Mouse (Mus musculus): ENCODE measurements around the gene Nos1ap. TPM values are rescaled to one million over a fixed set of nuclear protein-coding genes. Genes with fewer than 3 reads are reported as not detected.

Nos1ap gene
- polyA plus RNA-seq, 1 experiment from 2014 or later = 16.3 TPM

GRCm38 (mm10) chr1:170429656-170430055 is 160.0 kb downstream of the Nos1ap start:
- TF ChIP-seq CTCF (IDR thresholded peaks at IDR 0.05; ENCODE audit: low read depth) = no peak
- DNase-seq (ENCODE audit: low spot score) (no peak), ATAC-seq (replicated peaks; ENCODE audit: low FRiP score, low read depth) (no peak)
- 52% methylated on average over 6 of the region's 6 CpGs for WGBS
- H3K4me3 ChIP-seq (replicated peaks; ENCODE audit: low read depth, low read length) = no peak overlapping the region
- H3K36me3 ChIP-seq (ENCODE audit: insufficient read depth, low read length) = no peaks in the 10 kb centered on the region
- no peaks in the 10 kb centered on the region for H3K27me3 ChIP-seq (ENCODE audit: insufficient read depth, low read length)
- no peak overlapping the region for H3K9ac ChIP-seq (ENCODE audit: low read depth, low read length)
- H3K4me2 ChIP-seq (ENCODE audit: low read length) = no peak overlapping the region
- no peaks in the 10 kb centered on the region for H3K9me3 ChIP-seq (replicated peaks; ENCODE audit: low read length)
- peak overlapping the region; percentile 50 for H3K27ac ChIP-seq
- H3K4me1 ChIP-seq (replicated peaks; ENCODE audit: insufficient read depth, low read length) = peaks cover 4% of the 10 kb centered on the region

DNA sequence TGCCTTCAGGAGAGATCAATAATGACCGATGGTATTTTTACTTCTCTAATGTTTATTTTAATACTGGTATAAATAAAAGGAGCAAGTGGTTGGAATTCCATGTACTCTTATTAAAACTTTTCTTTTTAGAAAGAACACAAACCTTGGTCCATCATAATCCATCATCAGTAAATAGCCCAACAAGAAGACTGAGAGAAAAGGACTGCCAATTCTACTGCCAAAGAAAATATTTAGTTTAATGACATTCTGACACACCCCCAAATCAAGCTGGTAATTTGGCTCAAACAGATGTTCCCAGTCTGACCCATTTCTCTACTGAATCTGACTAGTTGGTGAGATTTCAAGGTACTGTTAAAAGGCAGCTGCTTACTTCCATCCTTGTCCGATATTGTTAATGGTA is 161.5 kb downstream of the Nos1ap start:
- Histone ChIP-seq H3K27ac (no peak overlapping the region), H3K4me3 (replicated peaks; ENCODE audit: low read depth, low read length) (no peak overlapping the region), H3K9me3 (replicated peaks; ENCODE audit: low read length) (no peaks in the 10 kb centered on the region), H3K4me1 (replicated peaks; ENCODE audit: insufficient read depth, low read length) (no peaks in the 10 kb centered on the region; the same call in 1 of the 2 replicates), H3K27me3 (ENCODE audit: insufficient read depth, low read length) (no peaks in the 10 kb centered on the region), H3K4me2 (ENCODE audit: low read length) (no peak overlapping the region), H3K9ac (ENCODE audit: low read depth, low read length) (no peak overlapping the region), H3K36me3 (ENCODE audit: insufficient read depth, low read length) (no peaks in the 10 kb centered on the region)
- TF ChIP-seq CTCF (IDR thresholded peaks at IDR 0.05; ENCODE audit: low read depth) = no peak
- DNase-seq (ENCODE audit: low spot score) (no peak), ATAC-seq (replicated peaks; ENCODE audit: low FRiP score, low read depth) (no peak)
- WGBS = 60% methylated on average over 2 of the region's 2 CpGs

DNA sequence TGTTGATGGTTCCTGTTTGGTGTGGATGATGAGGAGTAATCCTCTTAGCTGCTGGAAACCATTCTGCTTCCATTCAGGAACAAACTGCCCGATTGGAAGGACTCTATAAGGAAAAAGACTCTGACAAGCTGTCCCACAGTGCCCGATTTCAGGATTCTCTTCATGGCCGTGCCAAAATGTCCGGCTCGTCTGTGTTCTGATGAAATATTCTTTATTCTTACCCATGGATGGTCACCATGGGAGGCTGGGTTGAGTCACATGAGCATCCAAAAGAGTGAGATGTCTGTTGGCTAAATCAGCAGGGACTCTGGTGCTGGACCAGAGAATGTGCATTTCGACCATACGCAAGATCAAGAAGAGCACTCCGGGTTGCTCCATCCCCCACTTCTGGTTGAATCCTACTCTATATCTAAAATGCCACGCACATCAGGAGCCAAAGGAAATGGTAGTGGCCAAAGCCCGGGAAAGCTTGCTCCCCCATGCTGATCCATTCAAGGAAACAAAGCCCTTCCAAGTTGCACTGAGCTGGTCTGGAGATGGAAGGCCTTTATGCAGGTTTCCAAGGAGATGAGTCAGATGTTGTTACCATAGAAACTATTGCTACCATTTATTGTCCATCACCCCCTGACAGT is 165.3 kb downstream of the Nos1ap start:
- no peak for TF ChIP-seq CTCF (IDR thresholded peaks at IDR 0.05; ENCODE audit: low read depth)
- 86% methylated on average over 10 of the region's 10 CpGs for WGBS
- no peak for DNase-seq (ENCODE audit: low spot score)
- H3K9ac ChIP-seq (ENCODE audit: low read depth, low read length) = no peak overlapping the region
- H3K9me3 ChIP-seq (replicated peaks; ENCODE audit: low read length) = no peaks in the 10 kb centered on the region
- no peaks in the 10 kb centered on the region for H3K27me3 ChIP-seq (ENCODE audit: insufficient read depth, low read length)
- H3K27ac ChIP-seq = no peak overlapping the region
- ATAC-seq (replicated peaks; ENCODE audit: low FRiP score, low read depth) = no peak
- no peak overlapping the region for H3K4me2 ChIP-seq (ENCODE audit: low read length)
- H3K36me3 ChIP-seq (ENCODE audit: insufficient read depth, low read length) = no peaks in the 10 kb centered on the region
- H3K4me3 ChIP-seq (replicated peaks; ENCODE audit: low read depth, low read length) = no peak overlapping the region
- H3K4me1 ChIP-seq (replicated peaks; ENCODE audit: insufficient read depth, low read length) = no peaks in the 10 kb centered on the region; the same call in 1 of the 2 replicates

DNA sequence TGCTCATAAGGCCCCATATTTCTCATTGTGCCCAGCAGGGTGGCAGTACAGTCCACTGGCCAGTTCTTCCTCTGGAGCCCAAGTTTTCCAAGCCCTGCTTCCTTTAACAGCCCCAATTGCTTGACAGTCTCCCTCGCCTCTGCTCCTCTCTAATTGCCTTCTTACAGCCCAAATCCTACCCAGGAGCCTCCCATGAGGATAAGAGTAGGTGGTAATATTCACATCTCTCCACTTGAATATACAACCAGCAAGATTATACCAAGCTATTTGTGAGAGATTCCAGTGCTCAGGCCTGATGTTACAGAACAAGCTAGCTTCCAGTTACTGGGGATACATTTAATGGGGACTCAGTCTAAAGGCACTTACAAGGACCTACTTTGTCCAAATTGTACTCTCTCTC is 166.6 kb downstream of the Nos1ap start:
- Histone ChIP-seq H3K27ac (no peak overlapping the region), H3K4me1 (replicated peaks; ENCODE audit: insufficient read depth, low read length) (peaks cover 7% of the 10 kb centered on the region; the same call in 1 of the 2 replicates), H3K9me3 (replicated peaks; ENCODE audit: low read length) (no peaks in the 10 kb centered on the region), H3K4me2 (ENCODE audit: low read length) (no peak overlapping the region), H3K27me3 (ENCODE audit: insufficient read depth, low read length) (no peaks in the 10 kb centered on the region), H3K9ac (ENCODE audit: low read depth, low read length) (no peak overlapping the region), H3K36me3 (ENCODE audit: insufficient read depth, low read length) (no peaks in the 10 kb centered on the region), H3K4me3 (replicated peaks; ENCODE audit: low read depth, low read length) (no peak overlapping the region)
- ATAC-seq (replicated peaks; ENCODE audit: low FRiP score, low read depth) = no peak
- 83% methylated on average over 1 of the region's 1 CpGs for WGBS
- TF ChIP-seq CTCF (IDR thresholded peaks at IDR 0.05; ENCODE audit: low read depth) = no peak
- no peak for DNase-seq (ENCODE audit: low spot score)

DNA sequence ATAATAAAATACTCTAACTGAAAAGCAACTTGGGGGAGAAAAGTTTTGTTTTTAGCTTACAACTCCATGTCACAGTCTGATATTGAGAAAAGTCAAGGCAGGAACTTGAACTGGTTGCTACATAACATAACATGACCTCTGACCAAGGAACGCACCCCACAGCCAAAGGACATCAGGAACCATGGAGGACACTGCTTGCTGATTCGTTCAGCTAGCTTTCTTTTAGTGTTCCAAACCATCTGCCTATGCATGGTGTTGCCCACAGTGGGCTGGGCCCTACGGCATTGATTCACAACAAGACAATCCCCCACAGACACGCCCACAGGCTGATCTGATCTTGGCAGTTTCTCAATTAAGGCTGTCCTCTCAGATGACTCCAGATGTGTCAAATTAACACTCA is 167.5 kb downstream of the Nos1ap start:
- ATAC-seq (replicated peaks; ENCODE audit: low FRiP score, low read depth) (no peak), DNase-seq (ENCODE audit: low spot score) (no peak)
- no peaks in the 10 kb centered on the region for H3K27me3 ChIP-seq (ENCODE audit: insufficient read depth, low read length)
- H3K4me1 ChIP-seq (replicated peaks; ENCODE audit: insufficient read depth, low read length) = peaks cover 8% of the 10 kb centered on the region; the same call in 1 of the 2 replicates
- H3K9ac ChIP-seq (ENCODE audit: low read depth, low read length) = no peak overlapping the region
- no peak overlapping the region for H3K27ac ChIP-seq
- H3K4me2 ChIP-seq (ENCODE audit: low read length) = no peak overlapping the region
- no peaks in the 10 kb centered on the region for H3K9me3 ChIP-seq (replicated peaks; ENCODE audit: low read length)
- 82% methylated on average over 4 of the region's 4 CpGs for WGBS
- TF ChIP-seq CTCF (IDR thresholded peaks at IDR 0.05; ENCODE audit: low read depth) = no peak
- H3K4me3 ChIP-seq (replicated peaks; ENCODE audit: low read depth, low read length) = no peak overlapping the region
- no peaks in the 10 kb centered on the region for H3K36me3 ChIP-seq (ENCODE audit: insufficient read depth, low read length)

- Histone ChIP-seq H3K9ac (ENCODE audit: low read depth, low read length) (no peak overlapping the region), H3K27ac (no peak overlapping the region), H3K27me3 (ENCODE audit: insufficient read depth, low read length) (no peaks in the 10 kb centered on the region), H3K4me2 (ENCODE audit: low read length) (no peak overlapping the region), H3K4me3 (replicated peaks; ENCODE audit: low read depth, low read length) (no peak overlapping the region), H3K36me3 (ENCODE audit: insufficient read depth, low read length) (no peaks in the 10 kb centered on the region), H3K9me3 (replicated peaks; ENCODE audit: low read length) (no peaks in the 10 kb centered on the region), H3K4me1 (replicated peaks; ENCODE audit: insufficient read depth, low read length) (peaks cover 8% of the 10 kb centered on the region)
- 82% methylated on average over 3 of the region's 3 CpGs for WGBS
- DNase-seq (ENCODE audit: low spot score) (no peak), ATAC-seq (replicated peaks; ENCODE audit: low FRiP score, low read depth) (no peak)
- no peak for TF ChIP-seq CTCF (IDR thresholded peaks at IDR 0.05; ENCODE audit: low read depth)
Observed at GRCm38 (mm10) chr1:170419961-170420360, 169.7 kb downstream of the Nos1ap start.

DNA sequence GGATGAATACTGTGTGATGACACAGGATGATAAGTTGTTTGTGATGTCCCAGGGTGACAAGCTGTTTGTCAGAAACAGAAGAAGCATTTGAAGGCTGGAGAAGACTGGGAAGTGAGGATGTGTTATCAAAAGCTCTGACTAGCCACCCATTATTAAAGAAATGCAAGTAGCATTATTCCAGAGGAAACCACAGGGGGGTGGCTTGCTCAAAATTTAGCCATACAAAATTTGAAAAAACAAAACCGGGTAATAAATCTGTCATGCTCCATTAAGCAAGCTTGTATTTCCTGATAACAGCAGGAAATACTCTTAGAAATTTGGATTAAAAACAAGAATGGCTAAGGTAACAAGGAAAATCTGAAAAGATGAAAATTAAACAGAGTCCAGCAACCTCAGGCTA is 171.5 kb downstream of the Nos1ap start:
- 32% methylated on average over 1 of the region's 1 CpGs for WGBS
- Histone ChIP-seq H3K27ac (0 out of 2 replicates have a peak overlapping the region, but pooled peaks have one; percentile 8), H3K4me1 (replicated peaks; ENCODE audit: insufficient read depth, low read length) (peaks cover 8% of the 10 kb centered on the region), H3K27me3 (ENCODE audit: insufficient read depth, low read length) (no peaks in the 10 kb centered on the region), H3K4me3 (replicated peaks; ENCODE audit: low read depth, low read length) (no peak overlapping the region), H3K36me3 (ENCODE audit: insufficient read depth, low read length) (no peaks in the 10 kb centered on the region), H3K4me2 (ENCODE audit: low read length) (no peak overlapping the region), H3K9ac (ENCODE audit: low read depth, low read length) (no peak overlapping the region), H3K9me3 (replicated peaks; ENCODE audit: low read length) (no peaks in the 10 kb centered on the region)
- TF ChIP-seq CTCF (IDR thresholded peaks at IDR 0.05; ENCODE audit: low read depth) = peak; percentile 54
- peak; percentile 81 for DNase-seq (ENCODE audit: low spot score)
- ATAC-seq (replicated peaks; ENCODE audit: low FRiP score, low read depth) = no peak
